Mouse (Mus musculus) granulocyte monocyte progenitor cell, adult 5-6 weeks (primary cell): ENCODE data around the gene Hyls1. TPM values are rescaled to one million over a fixed set of nuclear protein-coding genes. Genes with fewer than 3 reads are reported as not detected.

ENCODE experiments used
- total RNA-seq, 2 experiments: library from RNA; stranded (forward) in 1 of 2; stranded (reverse) in 1 of 2; fragments of 200-712, 200-1000 nt in 1 of 2; fragments of >200 nt in 1 of 2; fragmentation: Nextera tagmentation in 1 of 2; gene quantifications; 2 replicates each; pipeline ENCODE4 v1.2.3; 2014 to 2017

Gene Hyls1
- total RNA-seq, 2 experiments from 2014 or later: 4.3 to 7.6 TPM

Other genes with a start within 250 kb of the Hyls1 start
- gene Cdon, start 149.3 kb downstream of the Hyls1 start, total RNA-seq (2014; fragmentation: Nextera tagmentation): 0.09 and 1.0 TPM in 2 replicates
- 0.46 and 1.2 TPM in 2 replicates for gene Cdon, start 149.3 kb downstream of the Hyls1 start, total RNA-seq (2017)
- gene Gm1113, start 52.1 kb downstream of the Hyls1 start, total RNA-seq (2014; fragmentation: Nextera tagmentation): not detected in 2 replicates
- gene Gm1113, start 52.1 kb downstream of the Hyls1 start, total RNA-seq (2017): not detected in 2 replicates
- 0.19 TPM in 1 of 2 replicates, not detected in the other for gene Ddx25, start 11.9 kb downstream of the Hyls1 start, total RNA-seq (2014; fragmentation: Nextera tagmentation)
- gene Ddx25, start 11.9 kb downstream of the Hyls1 start, total RNA-seq (2017): not detected in 2 replicates
- gene Pus3, start 11.8 kb downstream of the Hyls1 start, total RNA-seq (2014; fragmentation: Nextera tagmentation): 25.4 and 33.5 TPM in 2 replicates
- 21.9 and 31.7 TPM in 2 replicates for gene Pus3, start 11.8 kb downstream of the Hyls1 start, total RNA-seq (2017)
- gene Pate2, start 114 bp downstream of the Hyls1 start, total RNA-seq (2014; fragmentation: Nextera tagmentation): not detected in 2 replicates
- 0.17 TPM in 1 of 2 replicates, not detected in the other for gene Pate2, start 114 bp downstream of the Hyls1 start, total RNA-seq (2017)
- not detected in 2 replicates for gene Pate4, start 41.5 kb upstream of the Hyls1 start, total RNA-seq (2014; fragmentation: Nextera tagmentation)
- not detected in 2 replicates for gene Pate4, start 41.5 kb upstream of the Hyls1 start, total RNA-seq (2017)
- gene Pate3, start 77.8 kb upstream of the Hyls1 start, total RNA-seq (2014; fragmentation: Nextera tagmentation): not detected in 2 replicates
- not detected in 2 replicates for gene Pate3, start 77.8 kb upstream of the Hyls1 start, total RNA-seq (2017)
- not detected in 2 replicates for gene Pate1, start 117.0 kb upstream of the Hyls1 start, total RNA-seq (2014; fragmentation: Nextera tagmentation)
- gene Pate1, start 117.0 kb upstream of the Hyls1 start, total RNA-seq (2017): not detected in 2 replicates
- not detected in 2 replicates for gene Gm17677, start 170.7 kb upstream of the Hyls1 start, total RNA-seq (2014; fragmentation: Nextera tagmentation)
- not detected in 2 replicates for gene Gm17677, start 170.7 kb upstream of the Hyls1 start, total RNA-seq (2017)
- not detected in 2 replicates for gene Gm17727, start 207.7 kb upstream of the Hyls1 start, total RNA-seq (2014; fragmentation: Nextera tagmentation)
- gene Gm17727, start 207.7 kb upstream of the Hyls1 start, total RNA-seq (2017): not detected in 2 replicates
- not detected in 2 replicates for gene Gm27235, start 219.7 kb upstream of the Hyls1 start, total RNA-seq (2014; fragmentation: Nextera tagmentation)
- gene Gm27235, start 219.7 kb upstream of the Hyls1 start, total RNA-seq (2017): not detected in 2 replicates
- gene D730048I06Rik, start 219.7 kb upstream of the Hyls1 start, total RNA-seq (2014; fragmentation: Nextera tagmentation): not detected in 2 replicates
- gene D730048I06Rik, start 219.7 kb upstream of the Hyls1 start, total RNA-seq (2017): not detected in 2 replicates